Mouse (Mus musculus): ENCODE data around the gene Thsd7b. TPM values are rescaled to one million over a fixed set of nuclear protein-coding genes. Genes with fewer than 3 reads are reported as not detected.

The Thsd7b gene
- polyA plus RNA-seq, 1 experiment from 2014 or later: 0.33 TPM

GRCm38 (mm10) chr1:130055012-130055411 is 781.9 kb downstream of the Thsd7b start:
- no peaks in the 10 kb centered on the region for H3K9me3 ChIP-seq (ENCODE audit: control insufficient read depth)
- TF ChIP-seq CTCF (IDR thresholded peaks at IDR 0.05; ENCODE audit: low read depth): no peak
- H3K9ac ChIP-seq (ENCODE audit: low read depth, low read length): no peak overlapping the region
- no peaks in the 10 kb centered on the region for H3K4me1 ChIP-seq (replicated peaks; ENCODE audit: control insufficient read depth, insufficient read depth, low read length)
- H3K27ac ChIP-seq (ENCODE audit: low read depth, low read length): no peak overlapping the region
- H3K4me2 ChIP-seq (replicated peaks; ENCODE audit: low read depth): no peak overlapping the region
- no peak for ATAC-seq
- no peak overlapping the region for H3K4me3 ChIP-seq (ENCODE audit: low read depth, low read length)
- no peaks in the 10 kb centered on the region for H3K27me3 ChIP-seq (replicated peaks; ENCODE audit: control insufficient read depth, insufficient read depth, low read length)
- no peaks in the 10 kb centered on the region for H3K36me3 ChIP-seq (ENCODE audit: control insufficient read depth, insufficient read depth)

GRCm38 (mm10) chr1:130062105-130062504 is 789.0 kb downstream of the Thsd7b start:
- no peaks in the 10 kb centered on the region for H3K4me1 ChIP-seq (replicated peaks; ENCODE audit: control insufficient read depth, insufficient read depth, low read length)
- no peak overlapping the region for H3K9ac ChIP-seq (ENCODE audit: low read depth, low read length)
- no peak overlapping the region for H3K27ac ChIP-seq (ENCODE audit: low read depth, low read length)
- no peaks in the 10 kb centered on the region for H3K27me3 ChIP-seq (replicated peaks; ENCODE audit: control insufficient read depth, insufficient read depth, low read length)
- ATAC-seq: no peak
- no peak for TF ChIP-seq CTCF (IDR thresholded peaks at IDR 0.05; ENCODE audit: low read depth)
- H3K36me3 ChIP-seq (ENCODE audit: control insufficient read depth, insufficient read depth): no peaks in the 10 kb centered on the region
- no peak overlapping the region for H3K4me3 ChIP-seq (ENCODE audit: low read depth, low read length)
- H3K9me3 ChIP-seq (ENCODE audit: control insufficient read depth): no peaks in the 10 kb centered on the region
- no peak overlapping the region for H3K4me2 ChIP-seq (replicated peaks; ENCODE audit: low read depth)

GRCm38 (mm10) chr1:130066193-130066959 is 793.3 kb downstream of the Thsd7b start:
- peak; percentile 53 for TF ChIP-seq CTCF (IDR thresholded peaks at IDR 0.05; ENCODE audit: low read depth)
- WGBS: 71% methylated on average over 3 of the region's 3 CpGs
- ATAC-seq: no peak
- Histone ChIP-seq H3K9ac (ENCODE audit: low read depth, low read length) (no peak overlapping the region), H3K27ac (ENCODE audit: low read depth, low read length) (no peak overlapping the region), H3K9me3 (ENCODE audit: control insufficient read depth) (no peaks in the 10 kb centered on the region), H3K4me3 (ENCODE audit: low read depth, low read length) (no peak overlapping the region), H3K4me1 (replicated peaks; ENCODE audit: control insufficient read depth, insufficient read depth, low read length) (no peaks in the 10 kb centered on the region), H3K36me3 (ENCODE audit: control insufficient read depth, insufficient read depth) (no peaks in the 10 kb centered on the region), H3K4me2 (replicated peaks; ENCODE audit: low read depth) (no peak overlapping the region), H3K27me3 (replicated peaks; ENCODE audit: control insufficient read depth, insufficient read depth, low read length) (no peaks in the 10 kb centered on the region)

GRCm38 (mm10) chr1:130083788-130084187 is 810.7 kb downstream of the Thsd7b start:
- H3K4me3 ChIP-seq (ENCODE audit: low read depth, low read length): no peak overlapping the region
- no peak overlapping the region for H3K4me2 ChIP-seq (replicated peaks; ENCODE audit: low read depth)
- no peaks in the 10 kb centered on the region for H3K36me3 ChIP-seq (ENCODE audit: control insufficient read depth, insufficient read depth)
- H3K9me3 ChIP-seq (ENCODE audit: control insufficient read depth): no peaks in the 10 kb centered on the region
- 64% methylated on average over 2 of the region's 2 CpGs for WGBS
- H3K4me1 ChIP-seq (replicated peaks; ENCODE audit: control insufficient read depth, insufficient read depth, low read length): no peaks in the 10 kb centered on the region
- no peak for ATAC-seq
- no peak for TF ChIP-seq CTCF (IDR thresholded peaks at IDR 0.05; ENCODE audit: low read depth)
- H3K27ac ChIP-seq (ENCODE audit: low read depth, low read length): no peak overlapping the region
- no peak overlapping the region for H3K9ac ChIP-seq (ENCODE audit: low read depth, low read length)
- H3K27me3 ChIP-seq (replicated peaks; ENCODE audit: control insufficient read depth, insufficient read depth, low read length): no peaks in the 10 kb centered on the region

- Histone ChIP-seq H3K4me2 (replicated peaks; ENCODE audit: low read depth) (no peak overlapping the region), H3K4me1 (replicated peaks; ENCODE audit: control insufficient read depth, insufficient read depth, low read length) (no peaks in the 10 kb centered on the region)
- no peak for ATAC-seq
Observed at GRCm38 (mm10) chr1:130085207-130085606, 812.1 kb downstream of the Thsd7b start.

GRCm38 (mm10) chr1:130085910-130086309 is 812.8 kb downstream of the Thsd7b start:
- H3K9ac ChIP-seq (ENCODE audit: low read depth, low read length): no peak overlapping the region
- TF ChIP-seq CTCF (IDR thresholded peaks at IDR 0.05; ENCODE audit: low read depth): no peak
- ATAC-seq: no peak
- H3K4me1 ChIP-seq (replicated peaks; ENCODE audit: control insufficient read depth, insufficient read depth, low read length): no peaks in the 10 kb centered on the region
- H3K36me3 ChIP-seq (ENCODE audit: control insufficient read depth, insufficient read depth): no peaks in the 10 kb centered on the region
- WGBS: 72% methylated on average over 2 of the region's 2 CpGs
- no peak overlapping the region for H3K4me3 ChIP-seq (ENCODE audit: low read depth, low read length)
- no peak overlapping the region for H3K4me2 ChIP-seq (replicated peaks; ENCODE audit: low read depth)
- H3K27me3 ChIP-seq (replicated peaks; ENCODE audit: control insufficient read depth, insufficient read depth, low read length): no peaks in the 10 kb centered on the region
- no peak overlapping the region for H3K27ac ChIP-seq (ENCODE audit: low read depth, low read length)
- no peaks in the 10 kb centered on the region for H3K9me3 ChIP-seq (ENCODE audit: control insufficient read depth)

More at GRCm38 (mm10) chr1:130085207-130085606, 812.1 kb downstream of the Thsd7b start:
- Histone ChIP-seq H3K27me3 (replicated peaks; ENCODE audit: control insufficient read depth, insufficient read depth, low read length) (no peaks in the 10 kb centered on the region), H3K9me3 (ENCODE audit: control insufficient read depth) (no peaks in the 10 kb centered on the region), H3K9ac (ENCODE audit: low read depth, low read length) (no peak overlapping the region), H3K4me3 (ENCODE audit: low read depth, low read length) (no peak overlapping the region), H3K27ac (ENCODE audit: low read depth, low read length) (no peak overlapping the region), H3K36me3 (ENCODE audit: control insufficient read depth, insufficient read depth) (no peaks in the 10 kb centered on the region)
- no peak for TF ChIP-seq CTCF (IDR thresholded peaks at IDR 0.05; ENCODE audit: low read depth)
- 57% methylated on average over 3 of the region's 3 CpGs for WGBS

Measured in intestine, postnatal 0 days (tissue).